Mouse (Mus musculus) forebrain, embryonic 15.5 days (tissue): Measurements from ENCODE around the gene Rassf3. TPM values are rescaled to one million over a fixed set of nuclear protein-coding genes. Genes with fewer than 3 reads are reported as not detected.

Source experiments
- ATAC-seq: fragments of 200-750 bp; cut with Nextera tagmentation; replicated peaks from 2 replicates; pipeline ENCODE4 v1.8.0; 2017; ENCODE audit warnings: mild to moderate bottlenecking, moderate TSS enrichment, moderate library complexity
- H3K27ac ChIP-seq: fragments of 300-500 bp; sonication (generic); replicated peaks from 2 replicates; pipeline ENCODE4 v1.5.1; 2015; ENCODE audit warnings: mild to moderate bottlenecking, inconsistent platforms
- H3K27me3 ChIP-seq: fragments of 300-500 bp; sonication (generic); 2 replicates; pipeline ENCODE4 v1.6.1; 2015; ENCODE audit warnings: inconsistent platforms
- H3K36me3 ChIP-seq: fragments of 300-500 bp; sonication (generic); 2 replicates; pipeline ENCODE4 v1.6.1; 2015; ENCODE audit warnings: mild to moderate bottlenecking, inconsistent platforms
- H3K4me1 ChIP-seq: fragments of 300-500 bp; sonication (generic); 2 replicates; pipeline ENCODE4 v1.6.1; 2015; ENCODE audit warnings: inconsistent platforms
- H3K4me2 ChIP-seq: fragments of 300-500 bp; sonication (generic); replicated peaks from 2 replicates; pipeline ENCODE4 v1.6.1; 2015; ENCODE audit warnings: mild to moderate bottlenecking, inconsistent platforms
- H3K4me3 ChIP-seq: fragments of 300-500 bp; sonication (generic); 2 replicates; pipeline ENCODE4 v1.5.1; 2015; ENCODE audit warnings: mild to moderate bottlenecking, inconsistent platforms
- H3K9ac ChIP-seq: fragments of 300-500 bp; sonication (generic); replicated peaks from 2 replicates; pipeline ENCODE4 v1.6.1; 2015; ENCODE audit warnings: mild to moderate bottlenecking, inconsistent platforms
- H3K9me3 ChIP-seq: fragments of 300-500 bp; sonication (generic); 2 replicates; pipeline ENCODE4 v1.6.1; 2016; ENCODE audit warnings: inconsistent platforms
- WGBS: fragments of 180-500 bp; shearing (Covaris S2); methylation state at CpG from one replicate; pipeline ENCODE4 v1.1.7; 2015; ENCODE audit warnings: mixed read lengths; 5-methylcytosine and 5-hydroxymethylcytosine counted together
- polyA plus RNA-seq: library from polyadenylated mRNA; unstranded; fragments of >200 nt; fragmentation: Nextera tagmentation; extraction: Ambion mirVana; gene quantifications from 2 replicates; pipeline ENCODE4 v1.2.1, GENCODE M21; 2015

The Rassf3 gene
- polyA plus RNA-seq, 1 experiment from 2014 or later: 4.2 TPM

- Histone ChIP-seq H3K9me3 (no peaks in the 10 kb centered on the region), H3K4me1 (no peaks in the 10 kb centered on the region), H3K36me3 (no peaks in the 10 kb centered on the region), H3K4me3 (no peak overlapping the region), H3K27ac (no peak overlapping the region), H3K9ac (no peak overlapping the region), H3K4me2 (no peak overlapping the region), H3K27me3 (no peaks in the 10 kb centered on the region)
- 78% methylated on average over 9 of the region's 9 CpGs for WGBS
- no peak for ATAC-seq
These were observed 73.0 kb downstream of the Rassf3 start for GRCm38 (mm10) chr10:121403104-121403503.

DNA sequence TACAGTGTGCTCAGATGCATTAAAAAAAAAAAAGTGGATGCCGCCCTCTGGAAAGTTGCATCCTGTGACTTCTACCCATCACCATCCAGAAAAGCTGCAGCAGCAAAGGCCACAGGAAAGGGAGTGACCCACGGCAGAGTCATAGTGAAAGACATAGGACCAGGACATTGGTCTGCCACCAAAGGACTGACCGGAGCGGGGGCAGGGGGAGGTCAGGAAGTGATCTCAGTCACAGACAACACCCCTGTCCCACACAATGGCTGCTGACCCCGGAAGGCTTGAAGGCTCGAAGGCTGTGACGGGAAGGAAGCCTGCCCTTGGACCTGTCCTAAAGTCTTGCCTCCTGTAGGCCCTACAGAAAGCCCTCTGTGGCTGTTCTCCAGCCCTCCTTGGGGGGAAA, 75.1 kb downstream of the Rassf3 start:
- Histone ChIP-seq H3K27me3 (no peaks in the 10 kb centered on the region), H3K9me3 (no peaks in the 10 kb centered on the region), H3K4me2 (no peak overlapping the region), H3K36me3 (peaks cover 12% of the 10 kb centered on the region; the same call in 1 of the 2 replicates), H3K4me3 (no peak overlapping the region), H3K27ac (no peak overlapping the region), H3K4me1 (no peaks in the 10 kb centered on the region), H3K9ac (no peak overlapping the region)
- WGBS: 84% methylated on average over 7 of the region's 7 CpGs
- ATAC-seq: no peak

- no peaks in the 10 kb centered on the region for H3K4me1 ChIP-seq
- no peak overlapping the region for H3K4me3 ChIP-seq
- peaks cover 32% of the 10 kb centered on the region for H3K36me3 ChIP-seq
- no peaks in the 10 kb centered on the region for H3K9me3 ChIP-seq
- no peak for ATAC-seq
- no peak overlapping the region for H3K27ac ChIP-seq
- 97% methylated on average over 7 of the region's 7 CpGs for WGBS
- H3K9ac ChIP-seq: no peak overlapping the region
- no peak overlapping the region for H3K4me2 ChIP-seq
- H3K27me3 ChIP-seq: no peaks in the 10 kb centered on the region
These were observed 77.5 kb downstream of the Rassf3 start for GRCm38 (mm10) chr10:121398599-121398998.

DNA sequence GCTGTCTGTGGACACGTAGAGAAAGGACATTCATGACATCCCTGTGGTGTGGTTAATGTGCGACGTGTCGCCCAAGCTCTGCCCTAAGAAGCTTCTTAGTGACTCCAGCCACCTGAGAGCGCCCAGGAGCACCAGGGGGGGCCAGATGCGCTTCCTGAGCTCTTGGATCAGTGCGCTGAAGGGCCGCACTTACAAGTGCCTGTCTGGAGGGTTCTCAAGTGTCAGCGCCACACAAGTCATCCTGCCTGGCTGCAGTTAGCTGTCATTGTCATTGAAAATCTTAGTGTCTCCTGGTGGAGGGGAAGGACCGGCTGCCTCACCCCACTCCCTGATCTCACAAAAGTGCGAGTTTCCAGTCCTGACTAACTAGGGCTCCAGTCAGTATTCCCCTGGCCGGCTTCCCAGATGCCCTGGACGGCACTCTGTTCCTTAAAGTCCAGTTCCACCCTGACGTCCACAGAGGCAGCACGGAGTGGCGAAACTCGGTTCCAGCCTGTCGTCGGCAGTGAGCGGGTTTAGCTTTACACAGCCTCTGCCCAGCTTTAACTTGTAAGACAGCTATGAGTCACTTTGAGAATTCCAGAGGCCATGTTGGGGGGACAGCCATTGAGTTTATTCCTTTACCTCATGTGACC, 80.5 kb downstream of the Rassf3 start:
- H3K36me3 ChIP-seq: peaks cover 61% of the 10 kb centered on the region
- H3K4me1 ChIP-seq: no peaks in the 10 kb centered on the region
- H3K4me2 ChIP-seq: no peak overlapping the region
- WGBS: 88% methylated on average over 20 of the region's 20 CpGs
- H3K9me3 ChIP-seq: no peaks in the 10 kb centered on the region
- no peak for ATAC-seq
- no peak overlapping the region for H3K27ac ChIP-seq
- H3K4me3 ChIP-seq: no peak overlapping the region
- no peak overlapping the region for H3K9ac ChIP-seq
- no peaks in the 10 kb centered on the region for H3K27me3 ChIP-seq

DNA sequence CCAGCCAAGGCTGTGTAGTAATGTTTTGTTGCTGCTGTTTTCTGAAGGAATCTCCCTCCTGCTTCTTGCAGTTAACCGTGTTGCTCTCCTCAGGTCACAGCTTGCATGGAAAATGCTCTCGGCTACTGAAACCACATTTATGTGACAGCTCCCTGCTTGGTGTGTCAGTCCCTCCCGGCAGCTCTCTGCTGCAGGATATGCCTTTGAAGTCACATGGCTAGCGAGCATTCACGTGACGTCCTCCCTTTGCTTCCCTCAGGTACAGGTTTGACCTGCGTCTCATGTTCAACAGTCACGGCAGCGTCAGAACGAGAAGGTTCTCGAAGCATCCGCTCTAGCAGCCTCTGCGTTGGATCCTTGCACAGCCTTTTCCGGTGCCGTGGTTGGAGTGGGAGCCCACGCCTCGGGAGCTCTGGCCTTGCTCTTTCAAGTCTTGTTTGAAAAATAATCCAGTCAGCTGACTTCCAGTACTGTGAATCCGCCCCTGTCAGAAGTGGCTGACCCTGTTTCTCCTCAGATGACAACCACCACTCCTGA, 81.3 kb downstream of the Rassf3 start:
- Histone ChIP-seq H3K27ac (no peak overlapping the region), H3K4me1 (no peaks in the 10 kb centered on the region), H3K9me3 (no peaks in the 10 kb centered on the region), H3K36me3 (peaks cover 65% of the 10 kb centered on the region), H3K4me2 (no peak overlapping the region), H3K27me3 (no peaks in the 10 kb centered on the region), H3K9ac (no peak overlapping the region), H3K4me3 (no peak overlapping the region)
- ATAC-seq: no peak
- 91% methylated on average over 18 of the region's 18 CpGs for WGBS

GRCm38 (mm10) chr10:121394270-121394669, 81.9 kb downstream of the Rassf3 start:
- no peaks in the 10 kb centered on the region for H3K27me3 ChIP-seq
- peaks cover 65% of the 10 kb centered on the region for H3K36me3 ChIP-seq
- no peak overlapping the region for H3K4me3 ChIP-seq
- no peak overlapping the region for H3K4me2 ChIP-seq
- H3K9me3 ChIP-seq: no peaks in the 10 kb centered on the region
- no peaks in the 10 kb centered on the region for H3K4me1 ChIP-seq
- ATAC-seq: no peak
- H3K9ac ChIP-seq: no peak overlapping the region
- WGBS: 79% methylated on average over 6 of the region's 6 CpGs
- H3K27ac ChIP-seq: no peak overlapping the region

DNA sequence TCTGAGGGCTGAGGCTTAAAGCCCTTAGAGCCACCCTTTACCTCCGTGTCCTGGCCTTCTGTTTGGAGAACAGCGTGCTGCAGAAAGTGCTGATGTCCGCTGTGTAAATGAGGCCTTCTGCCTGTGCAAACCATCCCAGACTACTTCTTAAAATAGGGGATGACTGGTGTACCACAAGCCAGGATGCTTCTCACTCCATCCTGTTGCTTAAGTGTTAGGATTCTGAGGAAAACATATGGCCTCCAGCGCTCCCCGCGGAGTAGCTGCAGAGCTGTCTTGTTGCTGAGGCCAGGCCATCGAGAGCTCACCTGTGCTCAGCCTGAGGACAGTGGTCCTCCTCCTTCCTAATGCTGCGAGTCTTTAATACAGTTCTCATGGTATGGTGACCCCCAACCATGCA, 84.2 kb downstream of the Rassf3 start:
- no peak overlapping the region for H3K4me2 ChIP-seq
- H3K36me3 ChIP-seq: peaks cover 76% of the 10 kb centered on the region

GRCm38 (mm10) chr10:121390602-121391001, 85.5 kb downstream of the Rassf3 start:
- no peak for ATAC-seq
- WGBS: 88% methylated on average over 10 of the region's 10 CpGs
- H3K27ac ChIP-seq: no peak overlapping the region
- H3K9ac ChIP-seq: no peak overlapping the region
- H3K36me3 ChIP-seq: peaks cover 63% of the 10 kb centered on the region
- H3K4me1 ChIP-seq: no peaks in the 10 kb centered on the region
- H3K27me3 ChIP-seq: no peaks in the 10 kb centered on the region
- H3K4me3 ChIP-seq: no peak overlapping the region
- H3K9me3 ChIP-seq: no peaks in the 10 kb centered on the region
- H3K4me2 ChIP-seq: no peak overlapping the region

More for the DNA sequence above, 84.2 kb downstream of the Rassf3 start:
- no peaks in the 10 kb centered on the region for H3K9me3 ChIP-seq
- no peaks in the 10 kb centered on the region for H3K4me1 ChIP-seq
- 93% methylated on average over 8 of the region's 8 CpGs for WGBS
- no peaks in the 10 kb centered on the region for H3K27me3 ChIP-seq
- no peak overlapping the region for H3K27ac ChIP-seq
- no peak overlapping the region for H3K9ac ChIP-seq
- no peak for ATAC-seq
- H3K4me3 ChIP-seq: no peak overlapping the region

DNA sequence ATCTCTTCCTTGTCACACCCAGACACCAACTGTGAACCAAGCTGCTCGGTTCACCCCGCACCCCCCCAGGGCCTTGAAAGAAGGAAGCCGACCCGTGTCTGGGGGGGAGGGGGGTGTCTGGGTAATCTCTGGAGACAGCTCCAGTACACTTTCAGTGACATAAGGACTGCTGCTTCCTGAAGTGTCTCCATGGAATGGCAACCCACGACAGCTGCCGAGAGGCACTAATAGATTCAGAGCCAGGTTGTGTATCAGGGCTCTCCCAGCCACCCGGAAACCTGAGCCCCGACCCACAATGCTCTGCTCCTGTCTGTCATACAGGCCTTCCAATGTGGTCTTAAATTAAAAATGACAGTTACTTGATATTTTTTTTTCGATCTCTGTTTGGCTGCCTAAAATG, 89.8 kb downstream of the Rassf3 start:
- no peak for ATAC-seq
- no peak overlapping the region for H3K9ac ChIP-seq
- H3K4me1 ChIP-seq: no peaks in the 10 kb centered on the region
- H3K27ac ChIP-seq: no peak overlapping the region
- H3K9me3 ChIP-seq: no peaks in the 10 kb centered on the region
- H3K4me2 ChIP-seq: no peak overlapping the region
- no peaks in the 10 kb centered on the region for H3K27me3 ChIP-seq
- peaks cover 49% of the 10 kb centered on the region for H3K36me3 ChIP-seq
- no peak overlapping the region for H3K4me3 ChIP-seq
- 65% methylated on average over 9 of the region's 9 CpGs for WGBS

GRCm38 (mm10) chr10:121385695-121386094, 90.5 kb downstream of the Rassf3 start:
- H3K9me3 ChIP-seq: no peaks in the 10 kb centered on the region
- no peaks in the 10 kb centered on the region for H3K27me3 ChIP-seq
- H3K4me3 ChIP-seq: no peak overlapping the region
- H3K4me1 ChIP-seq: no peaks in the 10 kb centered on the region
- no peak for ATAC-seq
- no peak overlapping the region for H3K9ac ChIP-seq
- H3K36me3 ChIP-seq: peaks cover 49% of the 10 kb centered on the region
- H3K27ac ChIP-seq: no peak overlapping the region
- H3K4me2 ChIP-seq: no peak overlapping the region
- WGBS: 96% methylated on average over 6 of the region's 6 CpGs

GRCm38 (mm10) chr10:121384710-121385109, 91.4 kb downstream of the Rassf3 start:
- peaks cover 52% of the 10 kb centered on the region for H3K36me3 ChIP-seq
- no peaks in the 10 kb centered on the region for H3K9me3 ChIP-seq
- H3K9ac ChIP-seq: no peak overlapping the region
- 94% methylated on average over 13 of the region's 13 CpGs for WGBS
- no peak for ATAC-seq
- H3K4me1 ChIP-seq: no peaks in the 10 kb centered on the region
- no peak overlapping the region for H3K4me3 ChIP-seq
- H3K4me2 ChIP-seq: no peak overlapping the region
- H3K27me3 ChIP-seq: no peaks in the 10 kb centered on the region
- no peak overlapping the region for H3K27ac ChIP-seq

DNA sequence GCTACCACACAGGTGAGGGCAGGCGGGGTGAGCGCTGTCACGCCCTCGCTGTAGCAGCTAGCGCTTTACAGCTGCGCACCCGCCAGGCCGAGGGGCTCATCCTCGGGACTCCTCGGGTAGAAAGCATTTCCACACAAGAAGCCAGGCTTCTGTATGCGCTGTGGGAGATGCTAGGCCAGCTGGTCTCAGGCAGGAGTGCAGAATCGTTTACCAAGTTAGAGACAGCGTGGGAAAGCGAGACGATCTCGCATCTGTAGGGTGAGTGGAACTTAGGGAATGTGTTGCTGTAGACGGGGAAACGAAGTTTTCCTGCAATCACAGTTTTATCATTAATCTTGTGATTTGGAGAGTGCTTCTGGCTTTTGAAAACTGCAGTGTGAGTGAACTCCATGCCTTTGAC, 94.9 kb downstream of the Rassf3 start:
- Histone ChIP-seq H3K9ac (no peak overlapping the region), H3K9me3 (no peaks in the 10 kb centered on the region), H3K4me2 (no peak overlapping the region), H3K27me3 (no peaks in the 10 kb centered on the region), H3K27ac (no peak overlapping the region), H3K36me3 (peaks cover 69% of the 10 kb centered on the region), H3K4me3 (no peak overlapping the region), H3K4me1 (no peaks in the 10 kb centered on the region)
- 95% methylated on average over 18 of the region's 18 CpGs for WGBS
- ATAC-seq: no peak

DNA sequence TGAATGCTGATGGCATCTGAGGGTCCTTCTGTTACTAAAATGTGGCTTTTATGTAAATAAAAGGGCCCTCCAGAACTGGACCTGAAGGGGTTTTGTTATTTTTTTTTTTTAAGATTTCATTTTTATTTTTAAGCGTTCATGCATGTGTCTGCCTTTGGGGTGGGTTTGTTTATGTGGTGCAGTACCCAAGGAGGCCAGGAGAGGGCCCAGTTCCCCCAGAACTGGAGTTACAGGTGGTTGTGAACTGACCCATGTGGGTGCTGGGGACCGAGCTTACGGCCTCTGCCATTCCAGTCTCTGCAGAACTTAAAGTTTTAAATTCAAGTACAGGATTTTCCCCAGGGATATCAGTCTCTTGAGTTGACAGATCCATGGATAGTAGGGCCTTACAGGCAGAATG, 96.8 kb downstream of the Rassf3 start:
- H3K9ac ChIP-seq: no peak overlapping the region

More for the DNA sequence above, 96.8 kb downstream of the Rassf3 start:
- H3K27me3 ChIP-seq: no peaks in the 10 kb centered on the region
- no peak overlapping the region for H3K4me2 ChIP-seq
- no peaks in the 10 kb centered on the region for H3K9me3 ChIP-seq
- 96% methylated on average over 3 of the region's 3 CpGs for WGBS
- H3K27ac ChIP-seq: no peak overlapping the region
- no peak overlapping the region for H3K4me3 ChIP-seq
- H3K4me1 ChIP-seq: no peaks in the 10 kb centered on the region
- ATAC-seq: no peak
- peaks cover 77% of the 10 kb centered on the region for H3K36me3 ChIP-seq
